Mouse (Mus musculus): Measurements from ENCODE around the gene AC124108.1. TPM values are rescaled to one million over a fixed set of nuclear protein-coding genes. Genes with fewer than 3 reads are reported as not detected.

The AC124108.1 gene
- not detected in 2 replicates for polyA plus RNA-seq (2012; rRNA removed)

DNA sequence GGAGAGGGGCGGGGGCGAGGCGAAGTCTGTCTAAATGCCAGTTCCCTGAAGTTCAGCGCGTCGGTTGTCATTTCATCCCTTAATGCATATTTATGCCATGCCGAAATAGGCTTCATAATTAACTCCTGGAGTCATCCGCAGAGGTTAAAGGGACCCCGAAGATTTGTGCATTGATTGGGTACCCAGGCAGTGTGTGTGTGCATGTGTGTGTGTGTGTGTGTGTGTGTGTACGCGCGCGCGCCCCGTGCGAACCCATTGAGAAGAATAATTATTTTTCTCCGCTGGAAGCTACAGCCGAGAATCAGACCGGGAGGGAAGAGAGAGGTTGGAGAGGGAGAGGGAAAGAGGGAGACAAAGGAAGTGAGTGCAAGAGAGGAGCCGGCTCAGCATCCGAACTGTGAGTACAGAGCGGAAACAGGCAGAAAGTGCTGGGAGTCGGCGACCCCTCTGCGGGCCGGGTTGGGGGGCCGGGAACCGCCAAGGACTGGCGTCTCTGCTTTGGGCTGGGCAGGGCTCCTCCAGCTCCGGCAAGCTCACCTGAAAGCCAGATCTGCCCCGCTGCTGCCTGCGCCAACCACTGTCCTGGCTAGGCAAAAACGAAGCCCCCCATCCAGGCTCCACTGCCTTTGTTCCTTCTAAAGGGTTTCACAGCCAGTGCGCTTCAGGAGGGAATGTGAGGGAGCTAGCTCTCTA lies at the start of gene AC124108.1, which contains the start of gene Lemd1:
Gene AC124108.1, plus strand, starts transcription at position 365 of the 693 bp plus-strand sequence.
Gene Lemd1, plus strand, starts transcription at position 339 of the 693 bp plus-strand sequence.
- DNase-seq: no peak
- H3K27ac ChIP-seq (ENCODE audit: insufficient read depth, low read depth, low read length): no peak within 1 kb of the TSS
- peaks cover 2% of the 10 kb centered on the region; the same call in 1 of the 2 replicates for H3K27me3 ChIP-seq (replicated peaks; ENCODE audit: control insufficient read depth, insufficient read depth, low read length)
- H3K36me3 ChIP-seq (ENCODE audit: control insufficient read depth, insufficient read depth, low read length): no peaks in the 10 kb centered on the region
- 2% methylated on average over 34 of the region's 34 CpGs for WGBS
- TF ChIP-seq CTCF (conservative IDR thresholded peaks at IDR 0.05; ENCODE audit: insufficient read depth, insufficient read length, low read depth, low read length) (no peak), POLR2A (IDR thresholded peaks at IDR 0.05; ENCODE audit: low read depth, low read length) (no peak)
- no peaks in the 10 kb centered on the region for H3K4me1 ChIP-seq (ENCODE audit: control insufficient read depth, insufficient read depth, low read length)
- H3K4me3 ChIP-seq (ENCODE audit: insufficient read depth, low read depth, low read length): peak within 1 kb of the TSS; percentile 55

DNA sequence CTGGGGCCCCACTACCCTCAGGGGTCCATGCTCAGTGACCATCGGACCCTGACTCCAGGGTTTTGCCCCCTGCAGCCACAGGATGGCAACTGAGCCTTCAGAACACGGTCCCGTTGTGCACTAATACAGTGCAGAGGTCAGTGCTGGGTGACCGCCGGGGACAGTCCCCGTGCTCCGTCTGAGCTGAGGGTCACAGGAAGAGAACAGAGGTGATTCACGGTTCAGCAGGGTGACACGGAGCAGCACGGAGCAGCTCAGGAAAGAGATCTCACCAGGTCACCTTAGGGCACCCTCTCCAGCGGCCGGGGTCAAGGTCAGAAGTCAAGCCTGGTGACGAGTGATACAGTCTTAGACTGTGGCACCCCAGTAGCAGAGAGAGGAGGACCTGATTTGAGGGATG lies 49.5 kb upstream of the AC124108.1 start:
- DNase-seq: no peak
- no peak for TF ChIP-seq CTCF (conservative IDR thresholded peaks at IDR 0.05; ENCODE audit: insufficient read depth, insufficient read length, low read depth, low read length)
- TF ChIP-seq POLR2A (IDR thresholded peaks at IDR 0.05; ENCODE audit: low read depth, low read length): no peak
- Histone ChIP-seq H3K36me3 (ENCODE audit: control insufficient read depth, insufficient read depth, low read length) (no peaks in the 10 kb centered on the region), H3K27me3 (replicated peaks; ENCODE audit: control insufficient read depth, insufficient read depth, low read length) (no peaks in the 10 kb centered on the region), H3K4me1 (ENCODE audit: control insufficient read depth, insufficient read depth, low read length) (peaks cover 20% of the 10 kb centered on the region; the same call in 1 of the 2 replicates), H3K27ac (ENCODE audit: insufficient read depth, low read depth, low read length) (no peak overlapping the region), H3K4me3 (ENCODE audit: insufficient read depth, low read depth, low read length) (no peak overlapping the region)
- WGBS: 42% methylated on average over 13 of the region's 13 CpGs

GRCm38 (mm10) chr1:132143079-132143478 lies 48.2 kb upstream of the AC124108.1 start:
- 42% methylated on average over 5 of the region's 5 CpGs for WGBS
- Histone ChIP-seq H3K27ac (ENCODE audit: insufficient read depth, low read depth, low read length) (no peak overlapping the region), H3K36me3 (ENCODE audit: control insufficient read depth, insufficient read depth, low read length) (no peaks in the 10 kb centered on the region), H3K4me1 (ENCODE audit: control insufficient read depth, insufficient read depth, low read length) (peaks cover 15% of the 10 kb centered on the region; the same call in 1 of the 2 replicates), H3K4me3 (ENCODE audit: insufficient read depth, low read depth, low read length) (no peak overlapping the region), H3K27me3 (replicated peaks; ENCODE audit: control insufficient read depth, insufficient read depth, low read length) (no peaks in the 10 kb centered on the region)
- peak; percentile 67 for DNase-seq
- TF ChIP-seq POLR2A (IDR thresholded peaks at IDR 0.05; ENCODE audit: low read depth, low read length): no peak
- TF ChIP-seq CTCF (conservative IDR thresholded peaks at IDR 0.05; ENCODE audit: insufficient read depth, insufficient read length, low read depth, low read length): no peak

DNA sequence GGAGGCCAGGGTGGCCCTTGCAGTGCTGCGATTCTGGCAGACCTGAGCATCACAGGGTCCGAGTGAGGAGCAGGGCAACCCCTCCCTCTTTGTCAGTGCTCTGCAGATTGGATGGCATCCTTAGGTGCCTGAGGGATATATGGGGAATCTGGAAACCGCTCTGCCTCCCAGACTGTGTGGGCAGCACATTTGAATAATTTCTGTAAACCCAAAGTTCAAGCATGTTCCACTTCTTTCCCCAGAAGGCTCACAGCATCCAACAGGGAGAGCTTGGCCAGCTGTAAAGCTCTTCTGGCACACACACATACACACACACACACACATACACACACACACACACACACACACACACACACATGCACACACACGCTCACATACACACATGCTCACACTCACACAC lies 47.5 kb upstream of the AC124108.1 start:
- Histone ChIP-seq H3K4me3 (ENCODE audit: insufficient read depth, low read depth, low read length) (no peak overlapping the region), H3K36me3 (ENCODE audit: control insufficient read depth, insufficient read depth, low read length) (no peaks in the 10 kb centered on the region), H3K4me1 (ENCODE audit: control insufficient read depth, insufficient read depth, low read length) (peaks cover 13% of the 10 kb centered on the region; the same call in 1 of the 2 replicates), H3K27me3 (replicated peaks; ENCODE audit: control insufficient read depth, insufficient read depth, low read length) (no peaks in the 10 kb centered on the region), H3K27ac (ENCODE audit: insufficient read depth, low read depth, low read length) (no peak overlapping the region)
- WGBS: 74% methylated on average over 4 of the region's 4 CpGs
- DNase-seq: no peak
- TF ChIP-seq POLR2A (IDR thresholded peaks at IDR 0.05; ENCODE audit: low read depth, low read length) (no peak), CTCF (conservative IDR thresholded peaks at IDR 0.05; ENCODE audit: insufficient read depth, insufficient read length, low read depth, low read length) (no peak)

GRCm38 (mm10) chr1:132144223-132144622 lies 47.0 kb upstream of the AC124108.1 start:
- 81% methylated on average over 2 of the region's 2 CpGs for WGBS
- Histone ChIP-seq H3K27me3 (replicated peaks; ENCODE audit: control insufficient read depth, insufficient read depth, low read length) (no peaks in the 10 kb centered on the region), H3K4me3 (ENCODE audit: insufficient read depth, low read depth, low read length) (no peak overlapping the region), H3K27ac (ENCODE audit: insufficient read depth, low read depth, low read length) (no peak overlapping the region), H3K4me1 (ENCODE audit: control insufficient read depth, insufficient read depth, low read length) (peaks cover 13% of the 10 kb centered on the region; the same call in 1 of the 2 replicates), H3K36me3 (ENCODE audit: control insufficient read depth, insufficient read depth, low read length) (no peaks in the 10 kb centered on the region)
- no peak for DNase-seq
- TF ChIP-seq POLR2A (IDR thresholded peaks at IDR 0.05; ENCODE audit: low read depth, low read length): no peak
- no peak for TF ChIP-seq CTCF (conservative IDR thresholded peaks at IDR 0.05; ENCODE audit: insufficient read depth, insufficient read length, low read depth, low read length)

- no peak for DNase-seq
- no peak for TF ChIP-seq POLR2A (IDR thresholded peaks at IDR 0.05; ENCODE audit: low read depth, low read length)
- 93% methylated on average over 3 of the region's 3 CpGs for WGBS
Observed at GRCm38 (mm10) chr1:132144837-132145236, 46.4 kb upstream of the AC124108.1 start.

DNA sequence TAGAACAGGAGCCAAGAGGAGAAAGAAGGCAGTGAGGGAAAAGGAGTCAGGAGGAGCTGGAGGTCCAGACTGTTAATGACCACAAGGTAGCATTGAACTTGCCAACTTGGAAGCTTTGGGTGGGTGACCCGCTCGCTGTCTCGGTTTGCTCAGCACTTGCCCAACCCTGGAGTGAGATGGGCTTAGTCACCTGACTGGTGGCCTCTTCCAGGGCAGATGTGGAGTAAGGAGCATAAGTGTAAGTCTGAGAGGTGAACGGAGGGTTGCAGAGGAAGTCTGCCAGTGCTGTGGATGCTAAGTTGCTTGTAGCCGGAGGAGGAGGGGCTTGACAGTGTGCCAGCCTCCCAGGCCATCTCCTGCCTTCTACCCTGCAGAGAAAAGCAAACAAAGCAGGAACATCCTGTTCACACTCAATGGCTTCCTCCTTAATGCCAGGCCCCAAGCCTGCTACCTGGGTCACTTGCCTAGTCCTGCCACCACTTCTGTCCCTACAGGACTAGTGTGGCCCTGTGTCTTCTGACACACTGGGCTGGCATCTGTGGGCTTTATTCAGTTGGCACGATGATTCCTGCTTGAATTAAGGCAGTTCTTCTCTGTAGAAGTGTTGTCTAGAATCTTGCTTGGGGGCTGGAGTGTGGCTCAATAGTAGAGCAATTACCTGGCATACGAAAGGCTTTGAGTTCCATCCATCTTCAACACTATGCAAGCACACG lies 45.1 kb upstream of the AC124108.1 start:
- 69% methylated on average over 8 of the region's 8 CpGs for WGBS
- Histone ChIP-seq H3K36me3 (ENCODE audit: control insufficient read depth, insufficient read depth, low read length) (no peaks in the 10 kb centered on the region), H3K27me3 (replicated peaks; ENCODE audit: control insufficient read depth, insufficient read depth, low read length) (no peaks in the 10 kb centered on the region), H3K4me1 (ENCODE audit: control insufficient read depth, insufficient read depth, low read length) (peaks cover 26% of the 10 kb centered on the region), H3K27ac (ENCODE audit: insufficient read depth, low read depth, low read length) (no peak overlapping the region), H3K4me3 (ENCODE audit: insufficient read depth, low read depth, low read length) (no peak overlapping the region)
- DNase-seq: peak; percentile 73
- TF ChIP-seq POLR2A (IDR thresholded peaks at IDR 0.05; ENCODE audit: low read depth, low read length): no peak
- TF ChIP-seq CTCF (conservative IDR thresholded peaks at IDR 0.05; ENCODE audit: insufficient read depth, insufficient read length, low read depth, low read length): no peak

More at GRCm38 (mm10) chr1:132144837-132145236, 46.4 kb upstream of the AC124108.1 start:
- no peaks in the 10 kb centered on the region for H3K27me3 ChIP-seq (replicated peaks; ENCODE audit: control insufficient read depth, insufficient read depth, low read length)
- H3K4me3 ChIP-seq (ENCODE audit: insufficient read depth, low read depth, low read length): no peak overlapping the region
- no peaks in the 10 kb centered on the region for H3K36me3 ChIP-seq (ENCODE audit: control insufficient read depth, insufficient read depth, low read length)
- H3K27ac ChIP-seq (ENCODE audit: insufficient read depth, low read depth, low read length): no peak overlapping the region
- H3K4me1 ChIP-seq (ENCODE audit: control insufficient read depth, insufficient read depth, low read length): peaks cover 19% of the 10 kb centered on the region; the same call in 1 of the 2 replicates

Measured in kidney, adult 2 months (tissue).